Mouse (Mus musculus): ENCODE measurements around the gene Bcas3. TPM values are rescaled to one million over a fixed set of nuclear protein-coding genes. Genes with fewer than 3 reads are reported as not detected.
A peak's percentile ranks its signal among the peaks of the same experiment; 100 is the strongest.

The Bcas3 gene
- polyA plus RNA-seq, 1 experiment from 2014 or later, result 20.2 TPM

DNA sequence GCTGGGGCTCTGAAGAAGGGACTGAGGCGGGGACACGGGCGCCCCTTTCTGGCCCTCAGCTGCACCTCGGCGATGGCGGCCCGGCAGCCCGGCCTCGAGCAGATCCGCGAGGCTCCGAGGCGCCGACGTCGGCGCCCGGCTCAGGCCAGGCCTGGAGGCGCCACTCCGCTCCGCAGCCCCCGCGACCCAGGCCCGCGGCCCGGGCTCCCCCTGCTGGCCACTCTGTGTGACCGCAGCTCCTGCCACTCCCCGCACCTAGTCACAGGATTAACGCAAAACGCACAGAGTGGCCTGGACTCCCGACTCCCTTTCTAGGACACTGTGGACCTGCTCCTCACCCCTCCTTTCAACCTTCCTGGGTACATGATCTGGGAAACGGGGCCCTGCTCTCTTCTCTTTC lies 489.0 kb downstream of the Bcas3 start:
- peak overlapping the region; percentile 46 for H3K4me3 ChIP-seq
- peaks cover 98% of the 10 kb centered on the region for H3K27me3 ChIP-seq (ENCODE audit: low read depth, poor library complexity, severe bottlenecking)
- H3K36me3 ChIP-seq, result no peaks in the 10 kb centered on the region
- no peak overlapping the region for H3K27ac ChIP-seq (replicated peaks)
- 0% methylated on average over 32 of the region's 32 CpGs for WGBS
- H3K9me3 ChIP-seq (replicated peaks), result no peaks in the 10 kb centered on the region
- peaks cover 57% of the 10 kb centered on the region for H3K4me1 ChIP-seq
- DNase-seq (ENCODE audit: low spot score), result peak; percentile 86

DNA sequence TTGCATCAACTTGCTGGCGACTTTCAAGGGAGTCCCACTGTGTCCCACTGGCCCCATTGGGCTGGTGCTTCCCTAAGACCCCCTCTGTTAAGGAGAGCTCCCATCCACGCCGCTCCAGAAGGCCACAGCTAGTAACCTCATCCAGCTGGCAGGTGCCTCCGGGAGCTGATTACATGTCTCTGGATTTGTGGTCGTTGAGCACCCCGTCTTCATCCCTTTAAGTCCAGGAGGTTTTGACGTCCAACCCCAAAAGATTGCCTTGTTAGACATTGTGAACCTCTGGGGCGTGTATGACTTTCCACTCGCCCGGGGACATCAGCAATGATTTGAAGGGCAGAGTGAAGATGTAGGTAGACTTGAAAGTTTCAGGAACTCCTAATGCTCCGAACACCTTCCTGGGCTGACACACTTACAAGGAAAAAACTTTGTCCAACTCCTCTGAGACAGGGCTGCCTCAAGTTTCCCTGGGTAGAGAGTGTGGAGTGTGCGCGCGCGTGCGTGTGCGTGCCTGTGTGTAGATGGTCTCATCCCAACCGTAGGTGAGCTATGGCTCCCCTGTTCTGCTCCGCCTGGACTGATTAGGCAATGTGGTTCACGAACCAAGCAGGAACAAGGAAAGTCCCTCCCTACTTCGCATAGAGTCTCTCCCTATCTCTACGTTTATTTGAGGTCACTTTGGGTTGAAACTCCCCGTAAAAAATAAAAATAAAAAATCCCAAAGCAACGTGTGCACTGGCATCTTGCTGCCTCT lies 489.8 kb downstream of the Bcas3 start:
- no peaks in the 10 kb centered on the region for H3K9me3 ChIP-seq (replicated peaks)
- peaks cover 98% of the 10 kb centered on the region for H3K27me3 ChIP-seq (ENCODE audit: low read depth, poor library complexity, severe bottlenecking)
- H3K4me3 ChIP-seq, result peak overlapping the region; percentile 58
- WGBS, result 4% methylated on average over 24 of the region's 24 CpGs
- no peak overlapping the region for H3K27ac ChIP-seq (replicated peaks)
- H3K36me3 ChIP-seq, result no peaks in the 10 kb centered on the region
- DNase-seq (ENCODE audit: low spot score), result peak; percentile 35
- peaks cover 51% of the 10 kb centered on the region for H3K4me1 ChIP-seq

DNA sequence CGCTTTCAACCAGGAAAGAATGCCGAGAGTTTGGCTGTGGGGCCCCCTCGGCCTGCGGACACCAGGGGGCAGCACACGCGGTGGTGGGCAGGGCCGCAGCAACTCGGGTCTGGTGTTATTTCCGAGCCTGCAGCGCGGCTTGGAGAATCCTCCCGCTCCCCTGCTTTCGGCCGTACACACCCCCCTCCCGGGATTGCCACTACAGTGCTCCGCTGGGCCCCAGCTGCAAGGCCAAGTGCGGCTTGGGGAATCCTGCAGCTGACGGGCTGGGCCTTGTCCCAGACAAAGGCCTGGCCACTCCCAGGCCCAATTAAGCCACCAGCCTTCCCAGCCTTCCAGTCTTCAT lies 490.4 kb downstream of the Bcas3 start:
- Histone ChIP-seq H3K27ac (replicated peaks) (peak overlapping the region; percentile 65), H3K27me3 (ENCODE audit: low read depth, poor library complexity, severe bottlenecking) (peaks cover 98% of the 10 kb centered on the region), H3K9me3 (replicated peaks) (no peaks in the 10 kb centered on the region), H3K4me1 (peaks cover 45% of the 10 kb centered on the region), H3K4me3 (peak overlapping the region; percentile 58), H3K36me3 (no peaks in the 10 kb centered on the region)
- peak; percentile 81 for DNase-seq (ENCODE audit: low spot score)
- WGBS, result under 1% methylated on average over 18 of the region's 18 CpGs

DNA sequence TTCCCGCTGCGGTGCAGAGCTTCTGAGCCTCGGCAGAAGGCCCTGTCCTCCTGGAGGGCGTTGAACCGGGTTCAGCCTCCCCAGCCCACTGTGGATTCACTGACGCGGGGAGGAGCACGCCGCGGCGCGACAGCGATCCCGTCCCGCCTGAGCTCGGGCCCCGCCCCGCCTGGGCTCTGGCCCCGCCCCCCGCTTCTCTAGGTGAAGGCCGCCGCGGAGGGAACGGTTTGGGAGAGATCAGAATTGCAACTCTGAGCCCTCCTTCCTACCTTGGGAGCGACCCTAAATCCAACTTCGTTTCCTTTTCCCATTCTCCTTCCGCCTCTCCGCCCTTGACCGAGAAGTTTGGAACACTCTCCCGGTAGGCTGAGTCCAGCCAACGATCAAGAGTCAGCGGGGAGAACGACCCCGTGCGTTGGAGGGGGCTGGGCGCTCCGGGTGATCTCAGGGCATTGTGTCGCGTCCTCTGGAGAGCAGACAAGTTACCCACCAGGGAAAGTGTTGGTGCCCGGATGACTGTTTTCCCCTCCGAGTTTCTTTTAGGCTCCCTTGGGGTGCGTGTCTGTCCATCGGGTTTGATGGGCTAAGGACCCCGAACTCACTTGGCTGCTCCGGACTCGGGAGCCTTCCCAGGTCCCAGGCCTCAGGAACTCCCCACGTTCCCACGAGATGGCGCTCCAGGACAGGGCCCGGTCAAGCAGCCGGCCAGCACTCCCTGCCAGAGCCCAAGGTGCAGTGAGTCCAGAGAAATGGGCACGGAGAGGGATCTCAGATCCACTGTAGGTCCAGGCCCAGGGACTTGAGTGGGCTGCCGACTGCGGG lies 491.4 kb downstream of the Bcas3 start:
- H3K4me1 ChIP-seq, result peaks cover 45% of the 10 kb centered on the region
- H3K27ac ChIP-seq (replicated peaks), result peak overlapping the region; percentile 65
- DNase-seq (ENCODE audit: low spot score), result peak; percentile 92
- H3K27me3 ChIP-seq (ENCODE audit: low read depth, poor library complexity, severe bottlenecking), result peaks cover 93% of the 10 kb centered on the region
- peak overlapping the region; percentile 58 for H3K4me3 ChIP-seq
- H3K36me3 ChIP-seq, result no peaks in the 10 kb centered on the region
- under 1% methylated on average over 54 of the region's 54 CpGs for WGBS
- no peaks in the 10 kb centered on the region for H3K9me3 ChIP-seq (replicated peaks)

DNA sequence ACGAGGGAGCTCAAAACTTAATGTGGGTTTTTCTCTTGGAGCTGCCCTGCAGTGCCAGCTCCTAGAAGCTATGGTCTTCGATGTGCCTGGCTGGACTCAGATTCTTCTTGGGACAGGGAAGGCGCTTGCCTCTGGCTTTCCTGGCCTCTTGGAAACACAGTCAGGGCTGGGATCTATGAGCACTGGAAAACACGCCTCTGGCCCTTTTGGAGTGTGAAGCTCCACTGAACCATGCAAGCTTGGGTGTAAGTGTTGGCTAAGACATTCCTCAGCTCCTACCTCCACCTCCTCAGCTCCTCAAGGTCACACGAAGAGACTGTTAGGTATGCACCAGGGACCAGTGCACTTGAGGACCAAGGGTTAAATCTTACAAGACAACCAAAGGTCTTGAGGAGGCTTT lies 492.0 kb downstream of the Bcas3 start:
- Histone ChIP-seq H3K4me3 (peak overlapping the region; percentile 58), H3K27ac (replicated peaks) (no peak overlapping the region; the same call in 1 of the 2 replicates), H3K4me1 (peaks cover 45% of the 10 kb centered on the region), H3K9me3 (replicated peaks) (no peaks in the 10 kb centered on the region), H3K36me3 (no peaks in the 10 kb centered on the region), H3K27me3 (ENCODE audit: low read depth, poor library complexity, severe bottlenecking) (peaks cover 91% of the 10 kb centered on the region)
- DNase-seq (ENCODE audit: low spot score), result no peak
- WGBS, result 28% methylated on average over 5 of the region's 5 CpGs

DNA sequence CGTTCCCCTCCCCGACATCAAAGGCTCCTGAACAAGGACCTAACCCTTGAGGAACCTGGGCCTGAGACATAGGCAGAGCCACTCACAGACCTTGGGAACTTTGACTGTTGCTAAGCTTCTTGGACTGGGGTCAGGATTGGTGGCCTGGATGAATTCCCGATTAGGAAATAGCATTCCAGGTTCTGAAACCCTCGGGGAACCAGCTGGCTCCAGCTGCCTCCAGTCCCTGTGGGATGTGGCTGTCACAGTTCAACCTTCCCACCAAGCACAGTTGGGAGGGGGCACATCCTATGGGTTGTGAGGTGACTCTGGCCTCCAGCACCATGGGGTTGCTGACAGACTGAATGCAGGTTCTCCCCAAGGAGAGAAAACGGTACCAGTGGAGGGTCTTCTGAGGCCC lies 493.0 kb downstream of the Bcas3 start:
- H3K27ac ChIP-seq (replicated peaks), result no peak overlapping the region
- H3K4me1 ChIP-seq, result peaks cover 40% of the 10 kb centered on the region
- DNase-seq (ENCODE audit: low spot score), result no peak
- WGBS, result 45% methylated on average over 5 of the region's 5 CpGs
- H3K36me3 ChIP-seq, result no peaks in the 10 kb centered on the region
- H3K27me3 ChIP-seq (ENCODE audit: low read depth, poor library complexity, severe bottlenecking), result peaks cover 86% of the 10 kb centered on the region
- H3K4me3 ChIP-seq, result no peak overlapping the region
- H3K9me3 ChIP-seq (replicated peaks), result no peaks in the 10 kb centered on the region

DNA sequence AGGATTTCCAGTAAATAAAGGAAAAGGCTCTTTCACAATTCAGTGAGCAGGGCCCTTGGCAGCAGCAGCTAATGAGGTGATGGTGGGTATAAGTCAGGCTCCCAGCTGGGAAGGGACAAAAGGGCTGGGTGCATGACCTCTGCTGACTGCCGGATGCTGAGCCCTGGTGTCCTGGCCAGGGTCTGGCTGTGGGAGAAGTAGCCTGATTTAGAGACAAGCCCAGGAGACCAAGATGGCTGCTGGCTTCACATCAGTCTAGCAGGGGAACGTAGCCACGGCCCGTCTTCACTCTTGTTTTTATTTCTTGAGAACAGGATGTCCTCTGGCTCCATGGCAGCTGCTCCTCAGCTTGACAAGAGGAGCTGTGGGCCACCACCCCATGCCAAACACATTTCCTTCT lies 493.5 kb downstream of the Bcas3 start:
- no peak overlapping the region for H3K4me3 ChIP-seq
- no peak overlapping the region for H3K27ac ChIP-seq (replicated peaks)
- H3K9me3 ChIP-seq (replicated peaks), result no peaks in the 10 kb centered on the region
- H3K4me1 ChIP-seq, result peaks cover 38% of the 10 kb centered on the region
- H3K27me3 ChIP-seq (ENCODE audit: low read depth, poor library complexity, severe bottlenecking), result peaks cover 83% of the 10 kb centered on the region
- no peaks in the 10 kb centered on the region for H3K36me3 ChIP-seq
- DNase-seq (ENCODE audit: low spot score), result no peak
- 58% methylated on average over 4 of the region's 4 CpGs for WGBS

DNA sequence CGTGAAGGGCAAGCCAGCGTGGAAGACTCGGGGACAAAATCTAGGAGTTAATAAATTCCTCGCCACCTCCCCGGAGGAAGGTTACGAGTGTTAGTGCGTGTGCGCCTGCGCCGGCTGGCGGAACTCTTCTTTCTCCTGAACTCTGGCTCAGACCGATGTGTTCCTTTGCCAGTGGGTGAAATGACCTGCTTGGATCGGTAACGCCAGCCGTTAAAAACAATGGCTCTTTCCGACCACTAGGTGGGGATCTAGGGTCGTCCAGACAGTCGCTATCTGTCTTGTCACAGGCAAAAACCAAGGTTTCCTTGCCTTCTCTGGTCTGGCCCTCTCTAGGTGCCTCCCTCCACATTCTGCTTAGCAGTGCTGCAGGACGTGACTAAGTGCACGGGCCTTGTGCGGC lies 496.1 kb downstream of the Bcas3 start:
- Histone ChIP-seq H3K27ac (replicated peaks) (peak overlapping the region; percentile 52; the same call in 1 of the 2 replicates), H3K4me1 (peaks cover 14% of the 10 kb centered on the region), H3K36me3 (no peaks in the 10 kb centered on the region), H3K9me3 (replicated peaks) (no peaks in the 10 kb centered on the region), H3K27me3 (ENCODE audit: low read depth, poor library complexity, severe bottlenecking) (peaks cover 59% of the 10 kb centered on the region), H3K4me3 (peak overlapping the region; percentile 48)
- peak; percentile 82 for DNase-seq (ENCODE audit: low spot score)
- WGBS, result 3% methylated on average over 21 of the region's 21 CpGs

DNA sequence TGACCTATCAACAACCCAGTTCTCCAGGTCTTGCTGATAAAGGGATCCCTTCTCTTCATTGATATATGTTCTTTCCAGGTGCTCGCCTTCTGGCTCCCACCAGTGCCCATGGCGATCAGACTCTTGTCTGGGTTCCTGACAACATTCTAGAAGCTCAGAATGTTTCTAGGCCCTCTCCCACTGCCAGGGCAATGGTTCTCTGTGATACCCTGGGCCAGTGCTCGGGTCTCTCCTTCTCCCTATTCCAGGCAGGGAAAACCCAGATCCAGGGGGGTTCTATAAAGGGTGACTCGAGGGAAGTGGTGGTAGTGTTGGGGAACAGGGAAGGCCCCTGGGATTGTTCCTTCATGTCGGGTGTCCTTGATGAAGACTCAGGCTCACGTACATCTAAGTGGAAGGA lies 497.3 kb downstream of the Bcas3 start, which contains the start of gene Gm11444:
Gene Gm11444 (minus strand): TSS at position 101 of the 400 bp plus-strand sequence.
- H3K4me3 ChIP-seq, result 0 out of 2 replicates have a peak within 1 kb of the TSS, but pooled peaks have one; percentile 48
- no peak for DNase-seq (ENCODE audit: low spot score)
- H3K27me3 ChIP-seq (ENCODE audit: low read depth, poor library complexity, severe bottlenecking), result peaks cover 49% of the 10 kb centered on the region
- no peaks in the 10 kb centered on the region for H3K9me3 ChIP-seq (replicated peaks)
- H3K36me3 ChIP-seq, result no peaks in the 10 kb centered on the region
- H3K27ac ChIP-seq (replicated peaks), result no peak within 1 kb of the TSS
- 0 out of 2 replicates have a peak, but pooled peaks cover 9% of the 10 kb centered on the region for H3K4me1 ChIP-seq
- WGBS, result 84% methylated on average over 6 of the region's 6 CpGs

DNA sequence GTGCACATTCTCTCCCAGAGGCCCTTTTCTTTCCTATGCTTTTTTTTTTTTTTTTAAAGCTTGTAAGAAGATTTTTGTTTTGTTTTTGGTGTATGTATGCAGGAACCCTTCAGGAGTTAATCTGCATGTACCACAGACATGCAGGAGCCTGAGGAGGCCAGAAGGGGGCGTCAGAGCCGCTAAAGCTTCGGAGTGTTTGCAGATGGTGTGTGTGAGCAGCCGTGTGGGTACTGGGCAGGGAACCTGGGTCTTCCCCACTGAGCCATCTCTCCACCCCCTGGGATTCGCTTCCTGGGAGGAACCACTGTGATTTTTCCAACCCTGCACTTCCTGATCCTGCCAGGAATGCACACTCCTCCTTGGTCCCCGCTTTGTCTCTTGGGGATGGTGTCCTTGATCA lies 497.8 kb downstream of the Bcas3 start:
- WGBS, result 47% methylated on average over 6 of the region's 6 CpGs
- Histone ChIP-seq H3K4me1 (0 out of 2 replicates have a peak, but pooled peaks cover 9% of the 10 kb centered on the region), H3K36me3 (no peaks in the 10 kb centered on the region), H3K4me3 (no peak overlapping the region), H3K27ac (replicated peaks) (no peak overlapping the region), H3K9me3 (replicated peaks) (no peaks in the 10 kb centered on the region), H3K27me3 (ENCODE audit: low read depth, poor library complexity, severe bottlenecking) (peaks cover 44% of the 10 kb centered on the region)
- DNase-seq (ENCODE audit: low spot score), result no peak

DNA sequence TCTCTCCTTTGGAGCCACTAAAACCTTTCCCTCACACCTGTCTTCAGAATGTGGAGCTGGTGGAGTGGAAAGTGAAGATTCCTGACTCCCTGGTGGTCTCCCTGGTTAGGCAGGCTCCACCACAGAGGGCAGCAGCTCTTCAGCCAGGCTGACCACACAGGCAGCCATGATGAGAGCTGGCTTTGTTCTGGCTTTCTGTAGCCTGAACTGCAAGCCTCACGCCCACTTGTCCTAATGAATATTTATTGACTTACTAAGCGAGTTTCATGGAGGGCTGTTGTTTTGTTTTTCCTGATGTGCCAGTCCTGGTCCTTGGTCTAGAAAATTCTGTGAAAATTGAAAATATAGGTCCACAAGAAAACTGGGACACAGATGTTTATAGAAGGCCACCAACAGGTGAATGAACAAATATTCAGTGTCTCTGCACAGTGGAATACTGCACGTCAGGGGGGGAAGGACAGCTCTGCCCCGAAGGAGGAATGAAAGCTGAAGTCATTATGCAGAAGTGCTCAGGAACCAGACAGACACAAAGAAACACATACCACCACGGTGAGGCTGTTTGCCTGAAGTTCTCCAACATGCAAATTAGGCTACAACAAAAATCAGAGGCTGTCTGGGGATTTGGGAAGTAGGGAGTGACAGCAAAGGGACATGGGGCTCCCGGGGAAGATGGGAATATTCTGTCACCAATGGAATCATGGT lies 505.2 kb downstream of the Bcas3 start:
- 15% methylated on average over 6 of the region's 6 CpGs for WGBS
- Histone ChIP-seq H3K4me1 (peaks cover 14% of the 10 kb centered on the region), H3K9me3 (replicated peaks) (no peaks in the 10 kb centered on the region), H3K36me3 (no peaks in the 10 kb centered on the region), H3K27ac (replicated peaks) (peak overlapping the region; percentile 84), H3K27me3 (ENCODE audit: low read depth, poor library complexity, severe bottlenecking) (peaks cover 3% of the 10 kb centered on the region), H3K4me3 (peak overlapping the region; percentile 33)
- DNase-seq (ENCODE audit: low spot score), result peak; percentile 67

DNA sequence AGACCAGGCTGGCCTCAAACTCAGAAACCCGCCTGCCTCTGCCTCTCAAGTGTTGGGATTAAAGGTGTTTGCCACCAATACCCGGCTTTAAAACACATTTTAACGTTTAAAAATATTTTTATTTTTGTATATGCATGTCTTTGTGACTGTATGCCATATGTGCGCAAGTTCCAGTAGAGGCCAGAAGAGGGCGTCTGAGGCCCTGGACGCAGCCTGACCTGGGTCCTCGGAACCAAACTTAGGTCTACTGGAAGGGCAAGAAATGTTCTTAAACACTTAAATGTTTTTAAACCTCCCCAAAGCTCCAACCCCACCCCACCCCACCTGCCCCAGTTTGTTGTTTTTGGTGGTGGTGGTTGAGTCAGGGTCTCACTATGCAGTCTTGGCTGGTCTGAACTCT lies 511.4 kb downstream of the Bcas3 start:
- Histone ChIP-seq H3K36me3 (no peaks in the 10 kb centered on the region), H3K27me3 (ENCODE audit: low read depth, poor library complexity, severe bottlenecking) (peaks cover 7% of the 10 kb centered on the region), H3K9me3 (replicated peaks) (no peaks in the 10 kb centered on the region), H3K27ac (replicated peaks) (no peak overlapping the region), H3K4me3 (no peak overlapping the region), H3K4me1 (no peaks in the 10 kb centered on the region)
- DNase-seq (ENCODE audit: low spot score), result peak; percentile 27
- WGBS, result 36% methylated on average over 7 of the region's 7 CpGs

Data from midbrain, embryonic 10.5 days (tissue).